Comparison of ENCODE assay signal across 8 mouse cellular contexts in the genomic region with DNA sequence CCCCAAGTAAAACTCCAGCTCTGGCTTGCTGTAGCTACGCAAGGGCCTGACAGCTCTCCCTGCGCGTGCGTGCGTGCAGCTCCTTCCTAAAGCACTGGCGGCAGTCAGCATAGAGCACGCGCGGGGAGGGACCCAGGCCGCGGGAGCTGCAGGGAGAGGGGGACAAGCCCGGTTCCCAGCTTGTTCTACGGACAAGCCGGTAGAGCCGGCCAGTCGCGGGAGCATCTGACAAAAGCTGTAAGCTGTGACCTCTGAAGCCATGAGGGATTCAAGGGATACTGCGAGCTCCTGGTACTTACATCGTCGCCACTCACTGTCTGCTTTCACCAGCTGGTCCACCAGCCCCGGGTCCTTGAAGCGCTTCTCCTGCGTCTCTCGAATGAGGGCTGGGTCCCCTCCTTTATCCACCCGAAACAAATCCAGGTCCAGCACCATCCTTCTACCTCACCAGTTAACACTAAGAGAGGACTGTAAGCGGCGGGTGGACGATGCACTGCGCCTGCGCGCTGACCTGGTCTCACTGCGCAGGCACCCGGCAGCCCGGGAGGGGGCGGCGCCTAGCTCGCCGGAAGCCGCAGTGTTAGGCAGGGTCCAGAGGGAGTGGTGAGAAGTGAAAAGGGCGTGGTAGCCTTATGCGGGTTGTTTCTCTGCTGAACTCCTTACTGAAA. TPM values are rescaled to one million over a fixed set of nuclear protein-coding genes. Genes with fewer than 3 reads are reported as not detected.
DNase-seq lines count a peak whose midpoint lies in the region; ATAC-seq lines count a peak whose summit lies in the region.

TSS of gene Sars (minus strand) at position 512 of the 668 bp plus-strand sequence.

- peak; percentile 98 for ATAC-seq in hindbrain, embryonic 12.5 days (ENCODE audit: low FRiP score)

- DNase-seq in Muller cell, postnatal 12 days (ENCODE audit: inconsistent ontology term), result peak; percentile 95
- peak; percentile 92 for DNase-seq in cerebellum, adult 9-11 months
- peak; percentile 77 to 86 for DNase-seq in frontal cortex, postnatal 10 days (ENCODE audit: low spot score in 2 of 2)
- peak; percentile 82 to 91 for DNase-seq in layer of hippocampus, postnatal 14 days (ENCODE audit: low spot score in 2 of 2)
- peak; percentile 95 for DNase-seq in lung, postnatal 14 days
- DNase-seq in retina, adult 2 months (ENCODE audit: low read depth, low spot score), result peak; percentile 76
- DNase-seq in thymus, postnatal 36 days, result peak; percentile 84 to 88

- H3K9me3 ChIP-seq in hindbrain, embryonic 12.5 days (replicated peaks), result no peaks in the 10 kb centered on the region

- peak within 1 kb of the TSS; percentile 86 for H3K4me3 ChIP-seq in hindbrain, embryonic 12.5 days

- no peaks in the 10 kb centered on the region for H3K27me3 ChIP-seq in hindbrain, embryonic 12.5 days

- H3K4me1 ChIP-seq in hindbrain, embryonic 12.5 days, result peaks cover 38% of the 10 kb centered on the region

- peak within 1 kb of the TSS; percentile 96 for H3K4me2 ChIP-seq in hindbrain, embryonic 12.5 days (replicated peaks)

- peak within 1 kb of the TSS; percentile 91 for H3K27ac ChIP-seq in hindbrain, embryonic 12.5 days

- WGBS in hindbrain, embryonic 12.5 days, result under 1% methylated on average over 41 of the region's 41 CpGs

- H3K36me3 ChIP-seq in hindbrain, embryonic 12.5 days, result peaks cover 6% of the 10 kb centered on the region; the same call in 1 of the 2 replicates

- H3K9ac ChIP-seq in hindbrain, embryonic 12.5 days, result peak within 1 kb of the TSS; percentile 90

RNA-seq across cellular contexts. Expression of gene Sars, which starts in this region (rescaled TPM):
- 186 and 188 TPM in 2 replicates for polyA plus RNA-seq in hindbrain, embryonic 12.5 days (2016; fragmentation: Nextera tagmentation; extraction: Ambion mirVana)
- 100 to 1,000 TPM; 199 to 200 TPM for total RNA-seq in layer of hippocampus, postnatal 14 days (2021)

Comparison
In these comparisons a context has a peak if more than half of its experiments do, and no peak if none do; other contexts are left out.
1. Peak in every context shown above with its lines: DNase-seq, ATAC-seq, H3K4me3 ChIP-seq and H3K27ac ChIP-seq.